Mouse (Mus musculus): ENCODE data around the gene Ptp4a2. TPM values are rescaled to one million over a fixed set of nuclear protein-coding genes. Genes with fewer than 3 reads are reported as not detected.

Ptp4a2 gene
- total and polyA plus RNA-seq, 3 experiments, result 37.5 to 712 (median 464) TPM

DNA sequence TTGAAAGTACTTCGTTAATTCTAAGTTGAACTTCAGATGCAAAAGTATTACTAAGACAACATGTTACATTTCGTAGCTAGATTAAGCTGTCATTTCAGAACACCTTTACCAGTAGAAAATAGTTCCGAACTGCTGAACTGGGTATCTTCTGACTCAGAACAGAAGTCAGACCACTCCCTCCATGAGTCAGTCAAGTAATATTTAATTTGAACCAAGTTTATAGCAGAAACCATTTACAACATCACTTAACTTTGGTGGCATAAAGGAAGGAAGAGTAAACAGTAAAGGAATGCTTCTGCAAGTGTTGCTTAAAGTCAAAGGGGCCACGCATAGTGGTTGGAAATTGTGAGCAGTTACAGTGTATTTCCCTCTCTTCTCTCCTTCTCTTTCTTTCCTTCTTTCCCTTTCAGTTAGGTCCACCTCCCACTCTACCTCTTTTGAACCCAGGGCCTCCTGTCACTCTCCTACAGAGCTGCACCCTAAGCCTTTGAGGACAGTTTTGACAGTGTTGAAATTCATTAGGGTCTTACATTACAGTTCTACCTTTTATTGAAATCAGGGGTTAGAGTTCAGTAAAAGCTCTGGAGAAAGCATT, 12.3 kb downstream of the Ptp4a2 start:
- DNase-seq (ENCODE audit: low spot score) (no peak), ATAC-seq (ENCODE audit: extremely low read depth, insufficient number of reproducible peaks, low FRiP score, poor library complexity, severe bottlenecking) (no peak)
- Histone ChIP-seq H3K36me3 (replicated peaks) (peaks cover 36% of the 10 kb centered on the region), H3K4me3 (ENCODE audit: low read depth, low read length) (peak overlapping the region; percentile 40; the same call in 1 of the 2 replicates), H3K4me1 (ENCODE audit: insufficient read depth, low read depth, low read length) (peaks cover 63% of the 10 kb centered on the region), H3K27me3 (ENCODE audit: insufficient read depth, low read length) (no peaks in the 10 kb centered on the region), H3K9me3 (replicated peaks) (no peaks in the 10 kb centered on the region)
- no peak for TF ChIP-seq TAL1 (conservative IDR thresholded peaks at IDR 0.05; ENCODE audit: low read depth, low read length)
- no peak for TF ChIP-seq CTCF (IDR thresholded peaks at IDR 0.05; ENCODE audit: low read depth, low read length)
- TF ChIP-seq POLR2AphosphoS5 (IDR thresholded peaks at IDR 0.05; ENCODE audit: insufficient replicate concordance, low read depth, low read length), result no peak
- no peak for TF ChIP-seq GATA2 (IDR thresholded peaks at IDR 0.05; ENCODE audit: borderline replicate concordance, low read depth, low read length)
- no peak for TF ChIP-seq GATA1 (IDR thresholded peaks at IDR 0.05; ENCODE audit: borderline replicate concordance, low read length)

DNA sequence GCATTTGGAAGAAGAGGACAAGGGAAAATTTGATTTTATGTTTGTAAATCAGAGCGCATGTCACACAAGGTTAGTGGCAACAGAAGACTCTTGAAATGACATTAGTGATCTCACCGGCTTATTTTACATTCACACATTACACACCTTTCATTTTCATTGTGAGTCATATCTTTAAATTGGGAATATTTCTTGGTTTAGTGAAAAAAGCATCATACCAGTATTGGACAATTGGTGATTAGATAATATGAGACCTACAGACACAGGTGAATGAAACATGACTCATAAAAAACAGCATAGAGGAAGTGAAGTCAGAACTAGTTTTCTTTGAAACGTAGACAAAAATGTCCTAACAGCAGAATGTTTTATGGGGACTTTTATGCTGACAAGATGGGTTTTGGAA, 16.6 kb downstream of the Ptp4a2 start:
- Histone ChIP-seq H3K4me1 (ENCODE audit: insufficient read depth, low read depth, low read length) (peaks cover 69% of the 10 kb centered on the region), H3K27me3 (ENCODE audit: insufficient read depth, low read length) (no peaks in the 10 kb centered on the region), H3K9me3 (replicated peaks) (no peaks in the 10 kb centered on the region), H3K4me3 (ENCODE audit: low read depth, low read length) (no peak overlapping the region), H3K36me3 (replicated peaks) (peaks cover 34% of the 10 kb centered on the region)
- TF ChIP-seq TAL1 (conservative IDR thresholded peaks at IDR 0.05; ENCODE audit: low read depth, low read length) (no peak), POLR2AphosphoS5 (IDR thresholded peaks at IDR 0.05; ENCODE audit: insufficient replicate concordance, low read depth, low read length) (no peak), GATA2 (IDR thresholded peaks at IDR 0.05; ENCODE audit: borderline replicate concordance, low read depth, low read length) (no peak), CTCF (IDR thresholded peaks at IDR 0.05; ENCODE audit: low read depth, low read length) (no peak), GATA1 (IDR thresholded peaks at IDR 0.05; ENCODE audit: borderline replicate concordance, low read length) (no peak)
- no peak for DNase-seq (ENCODE audit: low spot score)
- ATAC-seq (ENCODE audit: extremely low read depth, insufficient number of reproducible peaks, low FRiP score, poor library complexity, severe bottlenecking), result no peak

DNA sequence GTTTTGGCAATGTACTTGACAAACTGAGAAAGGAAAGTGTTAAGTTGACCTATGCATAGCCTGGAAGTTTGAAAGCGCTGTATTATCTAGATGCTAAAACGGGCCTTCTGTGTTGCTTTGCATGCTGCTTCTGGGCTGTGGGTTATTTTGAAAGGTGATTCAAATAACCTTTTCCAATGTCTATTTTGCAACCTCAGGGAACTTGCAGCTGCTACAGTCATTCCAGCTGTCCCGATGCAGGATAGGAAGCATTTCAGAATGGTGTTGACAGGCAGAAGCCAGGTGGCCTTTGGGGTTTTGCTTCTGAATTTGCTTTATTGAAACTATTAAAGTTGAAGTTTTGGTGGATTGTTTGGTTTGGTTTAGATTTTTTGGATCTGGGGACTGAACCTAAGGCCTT, 17.1 kb downstream of the Ptp4a2 start:
- Histone ChIP-seq H3K36me3 (replicated peaks) (peaks cover 35% of the 10 kb centered on the region), H3K4me3 (ENCODE audit: low read depth, low read length) (no peak overlapping the region), H3K27me3 (ENCODE audit: insufficient read depth, low read length) (no peaks in the 10 kb centered on the region), H3K9me3 (replicated peaks) (no peaks in the 10 kb centered on the region), H3K4me1 (ENCODE audit: insufficient read depth, low read depth, low read length) (peaks cover 68% of the 10 kb centered on the region)
- no peak for DNase-seq (ENCODE audit: low spot score)
- TF ChIP-seq TAL1 (conservative IDR thresholded peaks at IDR 0.05; ENCODE audit: low read depth, low read length) (no peak), GATA2 (IDR thresholded peaks at IDR 0.05; ENCODE audit: borderline replicate concordance, low read depth, low read length) (no peak), GATA1 (IDR thresholded peaks at IDR 0.05; ENCODE audit: borderline replicate concordance, low read length) (no peak), POLR2AphosphoS5 (IDR thresholded peaks at IDR 0.05; ENCODE audit: insufficient replicate concordance, low read depth, low read length) (no peak), CTCF (IDR thresholded peaks at IDR 0.05; ENCODE audit: low read depth, low read length) (no peak)
- ATAC-seq (ENCODE audit: extremely low read depth, insufficient number of reproducible peaks, low FRiP score, poor library complexity, severe bottlenecking), result no peak

DNA sequence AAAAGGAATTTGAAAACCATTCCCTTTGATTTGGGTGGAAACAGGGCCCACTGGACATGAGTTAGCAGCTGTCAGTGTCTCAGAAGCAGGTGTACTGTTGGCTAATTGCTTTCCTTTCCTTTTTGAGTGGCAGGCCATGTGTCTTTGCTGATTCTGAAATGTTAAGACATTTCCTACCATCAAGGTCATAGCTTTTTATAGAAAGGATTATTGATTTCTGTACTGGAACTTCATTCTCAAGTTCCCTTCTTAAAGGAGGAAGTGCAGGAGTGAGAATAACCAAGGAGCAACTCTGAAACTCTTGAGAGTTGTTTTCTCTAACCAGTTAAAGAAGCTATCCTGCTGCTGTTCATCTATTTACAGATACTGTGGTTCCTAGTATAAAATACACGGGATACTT, 18.8 kb downstream of the Ptp4a2 start:
- Histone ChIP-seq H3K4me1 (ENCODE audit: insufficient read depth, low read depth, low read length) (peaks cover 57% of the 10 kb centered on the region), H3K27me3 (ENCODE audit: insufficient read depth, low read length) (no peaks in the 10 kb centered on the region), H3K4me3 (ENCODE audit: low read depth, low read length) (no peak overlapping the region), H3K36me3 (replicated peaks) (peaks cover 31% of the 10 kb centered on the region), H3K9me3 (replicated peaks) (no peaks in the 10 kb centered on the region)
- no peak for TF ChIP-seq TAL1 (conservative IDR thresholded peaks at IDR 0.05; ENCODE audit: low read depth, low read length)
- TF ChIP-seq POLR2AphosphoS5 (IDR thresholded peaks at IDR 0.05; ENCODE audit: insufficient replicate concordance, low read depth, low read length), result no peak
- TF ChIP-seq GATA1 (IDR thresholded peaks at IDR 0.05; ENCODE audit: borderline replicate concordance, low read length), result no peak
- TF ChIP-seq GATA2 (IDR thresholded peaks at IDR 0.05; ENCODE audit: borderline replicate concordance, low read depth, low read length), result no peak
- no peak for TF ChIP-seq CTCF (IDR thresholded peaks at IDR 0.05; ENCODE audit: low read depth, low read length)
- ATAC-seq (ENCODE audit: extremely low read depth, insufficient number of reproducible peaks, low FRiP score, poor library complexity, severe bottlenecking), result no peak
- no peak for DNase-seq (ENCODE audit: low spot score)

DNA sequence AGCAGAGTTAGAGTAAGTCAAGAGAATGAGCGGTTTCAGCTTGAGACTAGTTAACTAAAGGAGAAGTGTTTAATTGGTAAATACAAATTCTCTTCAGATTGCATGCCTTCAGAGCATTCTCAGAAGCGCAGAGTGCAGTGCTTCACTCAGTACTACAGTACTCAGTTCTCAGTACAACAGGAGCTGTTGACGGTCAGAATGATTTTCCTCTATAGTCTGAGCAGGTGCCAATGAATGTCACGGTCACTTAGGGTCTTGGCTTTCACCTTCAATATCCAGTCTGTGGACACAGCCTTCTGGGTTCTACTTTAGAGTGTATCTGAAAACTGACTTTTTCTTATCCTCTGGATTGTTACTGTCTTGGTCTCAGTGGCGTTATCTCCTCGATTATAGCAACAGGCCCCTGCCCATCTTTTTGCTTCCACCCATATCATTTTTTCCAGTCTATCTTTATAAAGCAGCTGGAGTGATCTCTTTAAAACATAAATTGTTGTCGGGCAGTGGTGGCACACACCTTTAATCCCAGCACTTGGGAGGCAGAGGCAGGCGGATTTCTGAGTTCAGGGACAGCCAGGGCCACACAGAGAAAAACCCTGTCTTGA, 19.4 kb downstream of the Ptp4a2 start:
- peaks cover 34% of the 10 kb centered on the region for H3K36me3 ChIP-seq (replicated peaks)
- DNase-seq (ENCODE audit: low spot score), result no peak
- peaks cover 59% of the 10 kb centered on the region for H3K4me1 ChIP-seq (ENCODE audit: insufficient read depth, low read depth, low read length)
- peak; percentile 8; the same call in 1 of the 2 replicates for ATAC-seq (ENCODE audit: extremely low read depth, insufficient number of reproducible peaks, low FRiP score, poor library complexity, severe bottlenecking)
- TF ChIP-seq GATA2 (IDR thresholded peaks at IDR 0.05; ENCODE audit: borderline replicate concordance, low read depth, low read length) (no peak), TAL1 (conservative IDR thresholded peaks at IDR 0.05; ENCODE audit: low read depth, low read length) (0 out of 2 replicates have a peak, but pooled peaks have one; percentile 15), GATA1 (IDR thresholded peaks at IDR 0.05; ENCODE audit: borderline replicate concordance, low read length) (no peak), CTCF (IDR thresholded peaks at IDR 0.05; ENCODE audit: low read depth, low read length) (no peak), POLR2AphosphoS5 (IDR thresholded peaks at IDR 0.05; ENCODE audit: insufficient replicate concordance, low read depth, low read length) (no peak)
- no peaks in the 10 kb centered on the region for H3K27me3 ChIP-seq (ENCODE audit: insufficient read depth, low read length)
- no peaks in the 10 kb centered on the region for H3K9me3 ChIP-seq (replicated peaks)
- H3K4me3 ChIP-seq (ENCODE audit: low read depth, low read length), result no peak overlapping the region

DNA sequence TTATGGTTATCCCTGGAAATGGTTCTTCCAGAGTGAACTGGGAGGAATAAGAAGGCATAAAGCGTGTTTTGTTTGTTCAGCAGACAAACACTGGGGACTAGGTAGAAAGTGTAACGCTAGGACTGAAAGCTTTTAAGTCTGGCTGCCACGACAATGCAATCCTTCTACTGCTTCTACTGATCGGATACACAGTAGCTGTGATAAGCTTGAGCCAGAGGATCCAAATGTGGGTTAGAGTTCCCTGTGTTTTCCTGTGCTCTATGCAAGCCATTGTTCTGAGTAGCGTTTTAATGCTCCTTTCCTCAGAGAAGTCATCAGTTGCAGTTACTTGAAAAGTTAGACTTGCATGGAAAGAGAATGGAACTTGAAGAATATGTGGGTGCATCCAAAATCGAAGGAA, 23.6 kb downstream of the Ptp4a2 start:
- Histone ChIP-seq H3K4me3 (ENCODE audit: low read depth, low read length) (no peak overlapping the region), H3K4me1 (ENCODE audit: insufficient read depth, low read depth, low read length) (peaks cover 41% of the 10 kb centered on the region), H3K27me3 (ENCODE audit: insufficient read depth, low read length) (no peaks in the 10 kb centered on the region), H3K36me3 (replicated peaks) (peaks cover 38% of the 10 kb centered on the region), H3K9me3 (replicated peaks) (no peaks in the 10 kb centered on the region)
- ATAC-seq (ENCODE audit: extremely low read depth, insufficient number of reproducible peaks, low FRiP score, poor library complexity, severe bottlenecking) (no peak), DNase-seq (ENCODE audit: low spot score) (no peak)
- TF ChIP-seq GATA1 (IDR thresholded peaks at IDR 0.05; ENCODE audit: borderline replicate concordance, low read length) (no peak), POLR2AphosphoS5 (IDR thresholded peaks at IDR 0.05; ENCODE audit: insufficient replicate concordance, low read depth, low read length) (no peak), TAL1 (conservative IDR thresholded peaks at IDR 0.05; ENCODE audit: low read depth, low read length) (no peak), GATA2 (IDR thresholded peaks at IDR 0.05; ENCODE audit: borderline replicate concordance, low read depth, low read length) (no peak), CTCF (IDR thresholded peaks at IDR 0.05; ENCODE audit: low read depth, low read length) (no peak)
